Mouse (Mus musculus): ENCODE measurements around the gene Slc26a5. TPM values are rescaled to one million over a fixed set of nuclear protein-coding genes. Genes with fewer than 3 reads are reported as not detected.

Gene Slc26a5
- total RNA-seq, 2 experiments from 2014 or later = not detected

- peak; percentile 30 to 46 for DNase-seq (ENCODE audit: extremely low spot score in 1 of 2, low spot score in 1 of 2)
Observed at GRCm38 (mm10) chr5:21813994-21814393, 51.4 kb downstream of the Slc26a5 start.

- DNase-seq (ENCODE audit: extremely low spot score in 1 of 2, low spot score in 1 of 2) = no peak
Observed at GRCm38 (mm10) chr5:21810924-21811323, 54.5 kb downstream of the Slc26a5 start.

GRCm38 (mm10) chr5:21804837-21805236, 60.6 kb downstream of the Slc26a5 start:
- DNase-seq (ENCODE audit: extremely low spot score in 1 of 2, low spot score in 1 of 2) = no peak

- no peak for DNase-seq (ENCODE audit: extremely low spot score in 1 of 2, low spot score in 1 of 2)
Observed at GRCm38 (mm10) chr5:21803691-21804188, 61.7 kb downstream of the Slc26a5 start.

GRCm38 (mm10) chr5:21802907-21803306, 62.5 kb downstream of the Slc26a5 start:
- no peak for DNase-seq (ENCODE audit: extremely low spot score in 1 of 2, low spot score in 1 of 2)

- no peak for DNase-seq (ENCODE audit: extremely low spot score in 1 of 2, low spot score in 1 of 2)
Observed at GRCm38 (mm10) chr5:21792166-21792565, 73.2 kb downstream of the Slc26a5 start.

- DNase-seq (ENCODE audit: extremely low spot score in 1 of 2, low spot score in 1 of 2) = no peak
Observed at GRCm38 (mm10) chr5:21789061-21789460, 76.3 kb downstream of the Slc26a5 start.

- DNase-seq (ENCODE audit: extremely low spot score in 1 of 2, low spot score in 1 of 2) = no peak
Observed at GRCm38 (mm10) chr5:21787186-21788105, 78.0 kb downstream of the Slc26a5 start.

GRCm38 (mm10) chr5:21786258-21787185, 78.9 kb downstream of the Slc26a5 start:
- DNase-seq (ENCODE audit: extremely low spot score in 1 of 2, low spot score in 1 of 2) = peak; percentile 92 to 94

- no peak for DNase-seq (ENCODE audit: extremely low spot score in 1 of 2, low spot score in 1 of 2)
Observed at GRCm38 (mm10) chr5:21785776-21786175, 79.6 kb downstream of the Slc26a5 start.

GRCm38 (mm10) chr5:21785053-21785452, 80.4 kb downstream of the Slc26a5 start, which contains the start of the genes Dnajc2 and Psmc2:
Gene Dnajc2, minus strand, starts transcription at chr5:21785251.
Gene Psmc2, plus strand, starts transcription at chr5:21785283.
- peak; percentile 78 to 86 for DNase-seq (ENCODE audit: extremely low spot score in 1 of 2, low spot score in 1 of 2)

GRCm38 (mm10) chr5:21784161-21785052, 81.0 kb downstream of the Slc26a5 start:
- no peak for DNase-seq (ENCODE audit: extremely low spot score in 1 of 2, low spot score in 1 of 2)

- DNase-seq (ENCODE audit: extremely low spot score in 1 of 2, low spot score in 1 of 2) = no peak
Observed at GRCm38 (mm10) chr5:21776491-21776890, 88.9 kb downstream of the Slc26a5 start.

GRCm38 (mm10) chr5:21769841-21770240, 95.6 kb downstream of the Slc26a5 start:
- no peak for DNase-seq (ENCODE audit: extremely low spot score in 1 of 2, low spot score in 1 of 2)

- DNase-seq (ENCODE audit: extremely low spot score in 1 of 2, low spot score in 1 of 2) = no peak
Observed at GRCm38 (mm10) chr5:21768506-21768905, 96.9 kb downstream of the Slc26a5 start.

Other genes starting within 250 kb of the Slc26a5 start
- under 1 TPM; 0.17 to 0.26 TPM for gene Fbxl13, start 220.0 kb downstream of the Slc26a5 start, total RNA-seq (2021)
- gene Armc10, start 219.8 kb downstream of the Slc26a5 start, total RNA-seq (2021) = 10 to 100 TPM; 21.2 to 22.3 TPM
- 10 to 100 TPM; 21.2 to 24.5 TPM for gene Napepld, start 164.2 kb downstream of the Slc26a5 start, total RNA-seq (2021)
- 10 to 100 TPM; 70.7 to 75.8 TPM for gene Pmpcb, start 128.5 kb downstream of the Slc26a5 start, total RNA-seq (2021)
- gene Dnajc2, start 80.4 kb downstream of the Slc26a5 start, total RNA-seq (2021) = 10 to 100 TPM; 26.2 to 33.3 TPM
- 100 to 1,000 TPM; 112 to 126 TPM for gene Psmc2, start 80.3 kb downstream of the Slc26a5 start, total RNA-seq (2021)

Data from layer of hippocampus, postnatal 25 days (tissue).